Comparison of ENCODE assay signal across 25 mouse cellular contexts in genomic region chr2:69140215-69140614, GRCm38 (mm10). TPM values are rescaled to one million over a fixed set of nuclear protein-coding genes. Genes with fewer than 3 reads are reported as not detected.
DNase-seq lines count a peak whose midpoint lies in the region; ATAC-seq lines count a peak whose summit lies in the region.
"Had no signal": no experiment of that assay in that cellular context is flagged by ENCODE, and none has a peak within 500 bp of the region (broad histone marks: within the 10 kb centered on the region; RNA-seq: fewer than 3 reads in every experiment).

No protein-coding gene starts in this region.

- no peak overlapping the region for H3K4me3 ChIP-seq in heart, embryonic 10.5 days
- H3K4me3 ChIP-seq: forebrain, embryonic 10.5 days; forebrain, embryonic 15.5 days; heart, embryonic 12.5 days; heart, embryonic 15.5 days; hindbrain, embryonic 12.5 days; hindbrain, embryonic 15.5 days had no signal

- ATAC-seq in common myeloid progenitor, adult 5-6 weeks (replicated peaks; ENCODE audit: low read depth, poor library complexity, severe bottlenecking): 0 out of 2 replicates have a peak, but pooled peaks have one; percentile 52
- ATAC-seq: forebrain, embryonic 15.5 days had no signal

- H3K27ac ChIP-seq in heart, embryonic 10.5 days: no peak overlapping the region
- H3K27ac ChIP-seq: forebrain, embryonic 10.5 days; forebrain, embryonic 15.5 days; heart, embryonic 15.5 days; hindbrain, embryonic 12.5 days; hindbrain, embryonic 15.5 days had no signal

- no peaks in the 10 kb centered on the region for H3K9me3 ChIP-seq in heart, embryonic 10.5 days
- H3K9me3 ChIP-seq: forebrain, embryonic 10.5 days; forebrain, embryonic 15.5 days; heart, embryonic 12.5 days; heart, embryonic 15.5 days; hindbrain, embryonic 12.5 days; hindbrain, embryonic 15.5 days had no signal

- intact Hi-C loops in heart, postnatal 25 days (cut with DNase I): loop anchor here (10.0 kb wide), 1 partner anchor 65 kb away; the partner anchor contains the start of gene Spc25

- peaks cover 13% of the 10 kb centered on the region for H3K4me1 ChIP-seq in heart, embryonic 10.5 days
- H3K4me1 ChIP-seq: forebrain, embryonic 15.5 days; hindbrain, embryonic 12.5 days; hindbrain, embryonic 15.5 days had no signal

- WGBS in heart, embryonic 10.5 days: 63% methylated on average over 2 of the region's 2 CpGs

- no peaks in the 10 kb centered on the region for H3K27me3 ChIP-seq in heart, embryonic 10.5 days (ENCODE audit: insufficient read depth, poor library complexity, severe bottlenecking)
- H3K27me3 ChIP-seq: forebrain, embryonic 15.5 days; heart, embryonic 12.5 days; heart, embryonic 15.5 days; hindbrain, embryonic 12.5 days; hindbrain, embryonic 15.5 days had no signal

- no peaks in the 10 kb centered on the region for H3K36me3 ChIP-seq in heart, embryonic 10.5 days
- H3K36me3 ChIP-seq: forebrain, embryonic 10.5 days; forebrain, embryonic 15.5 days; heart, embryonic 12.5 days; heart, embryonic 15.5 days; hindbrain, embryonic 12.5 days; hindbrain, embryonic 15.5 days had no signal

- DNase-seq in heart, embryonic 10.5 days (ENCODE audit: low spot score): peak; percentile 43
- DNase-seq in heart, postnatal 25 days (ENCODE audit: low spot score): no peak
- DNase-seq in retina, adult 2 months (ENCODE audit: low read depth, low spot score): peak; percentile 11
- peak; percentile 24 for DNase-seq in retina, postnatal 7 days (ENCODE audit: low read depth, low spot score)
- DNase-seq in embryo, embryonic 10 days (ENCODE audit: low spot score): no peak
- DNase-seq in layer of hippocampus, postnatal 36 days: no peak
- DNase-seq in neural tube, embryonic 10.5 days (ENCODE audit: extremely low spot score, low spot score): no peak
- DNase-seq: adrenal gland, adult 2 months; adrenal gland, postnatal 14 days; B cell, adult 2 months; cerebellum, adult 11 months; cerebellum, adult 2 months; cerebellum, adult 9-11 months; cerebellum, postnatal 25 days; gastrocnemius, postnatal 25 days; heart, postnatal 10 days had no signal

RNA-seq across cellular contexts. Expression of gene Nostrin, which starts 4.6 kb away (rescaled TPM):
- 2.1 and 3.8 TPM in 2 replicates for polyA plus RNA-seq in heart, embryonic 10.5 days (2016; fragmentation: Nextera tagmentation; extraction: Ambion mirVana)
- total RNA-seq in heart, postnatal 25 days (2021): 1 to 10 TPM; 4.9 to 5.7 TPM
- total RNA-seq in common myeloid progenitor, adult 5-6 weeks (2017): 4.4 and 4.6 TPM in 2 replicates
- total RNA-seq in layer of hippocampus, postnatal 36 days (2021): 1 to 10 TPM; 3.6 to 5.5 TPM
- total RNA-seq: hematopoietic stem cell, adult 5-6 weeks; MEL had no signal

Comparison
In these comparisons a context has a peak if more than half of its experiments do, and no peak if none do; other contexts are left out.
1. DNase-seq: peak in heart, embryonic 10.5 days (single experiment), retina, adult 2 months (single experiment) and retina, postnatal 7 days (single experiment); none in heart, postnatal 25 days (single experiment), embryo, embryonic 10 days (single experiment), layer of hippocampus, postnatal 36 days (0 of 2) and neural tube, embryonic 10.5 days (single experiment).